Mouse (Mus musculus): ENCODE measurements around the gene Rbms1.

DNA sequence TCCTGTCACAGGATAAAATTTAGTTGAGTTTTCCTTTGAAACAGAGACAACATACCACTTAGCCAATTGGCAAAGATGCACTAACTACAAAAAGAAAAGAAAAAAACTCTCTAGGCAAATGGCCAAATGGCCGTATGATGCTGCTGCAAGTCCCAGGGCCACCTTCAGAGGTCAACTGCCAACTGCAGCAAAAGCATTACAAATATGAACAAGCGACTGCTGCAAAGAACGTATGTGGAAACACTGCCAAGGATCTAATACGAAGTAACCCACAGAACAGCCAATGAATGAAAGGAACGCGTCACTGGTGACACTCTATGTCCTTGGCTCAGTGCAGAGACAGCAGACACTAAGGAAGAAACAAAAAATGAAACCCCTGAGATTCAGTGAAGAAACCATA, 148.2 kb downstream of the Rbms1 start:
- TF ChIP-seq CTCF (IDR thresholded peaks at IDR 0.05; ENCODE audit: control insufficient read depth, insufficient read depth, low read length), result no peak
- TF ChIP-seq POLR2A (IDR thresholded peaks at IDR 0.05; ENCODE audit: borderline replicate concordance, control insufficient read depth, low read depth, low read length), result no peak

All from bone marrow, adult 2 months (tissue).